ENCODE assay signal across 21 mouse cellular contexts in the genomic region with DNA sequence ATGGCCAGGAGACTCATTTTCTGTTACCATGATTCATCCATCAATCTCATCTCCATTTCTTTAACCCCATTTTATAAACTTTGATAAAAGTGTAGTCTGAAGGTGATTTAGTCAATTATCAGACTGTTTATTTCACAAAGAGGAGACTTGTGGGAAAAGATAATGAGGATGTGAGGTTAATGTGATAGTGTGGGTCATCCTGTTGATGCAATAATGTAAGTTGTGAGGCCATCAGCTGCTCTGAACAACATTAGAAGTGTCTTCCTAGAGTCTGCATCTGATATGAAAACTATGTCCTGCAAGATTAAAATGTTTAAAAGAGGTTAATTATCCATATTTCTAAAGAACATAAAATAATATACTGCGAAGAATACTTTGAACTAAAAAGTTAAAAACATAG.
"Had no signal": no experiment of that assay in that cellular context is flagged by ENCODE, and none has a peak within 500 bp of the region (broad histone marks: within the 10 kb centered on the region; RNA-seq: fewer than 3 reads in every experiment).

No protein-coding gene starts in this region.

- ATAC-seq: liver, postnatal 0 days; midbrain, embryonic 16.5 days had no signal

- H3K4me2 ChIP-seq: liver, embryonic 13.5 days; liver, embryonic 15.5 days; lung, embryonic 15.5 days; midbrain, embryonic 12.5 days; neural tube, embryonic 13.5 days; neural tube, embryonic 15.5 days; stomach, embryonic 15.5 days had no signal

- H3K36me3 ChIP-seq: liver, embryonic 13.5 days; liver, embryonic 15.5 days; lung, embryonic 15.5 days; midbrain, embryonic 10.5 days; midbrain, embryonic 12.5 days; neural tube, embryonic 13.5 days; neural tube, embryonic 15.5 days; stomach, embryonic 15.5 days had no signal

- H3K4me3 ChIP-seq: liver, embryonic 13.5 days; liver, embryonic 15.5 days; lung, embryonic 15.5 days; midbrain, embryonic 10.5 days; midbrain, embryonic 12.5 days; myocyte; neural tube, embryonic 13.5 days; neural tube, embryonic 15.5 days; stomach, embryonic 15.5 days had no signal

- H3K9me3 ChIP-seq: liver, embryonic 13.5 days; liver, embryonic 15.5 days; lung, embryonic 15.5 days; midbrain, embryonic 10.5 days; midbrain, embryonic 12.5 days; neural tube, embryonic 13.5 days; neural tube, embryonic 15.5 days; stomach, embryonic 15.5 days had no signal

- H3K27ac ChIP-seq: liver, embryonic 13.5 days; liver, embryonic 15.5 days; lung, embryonic 15.5 days; midbrain, embryonic 10.5 days; midbrain, embryonic 12.5 days; neural tube, embryonic 13.5 days; neural tube, embryonic 15.5 days; stomach, embryonic 15.5 days; stomach, postnatal 0 days had no signal

- DNase-seq: liver, embryonic 13.5 days; liver, postnatal 0 days; lung, adult 2 months; lung, postnatal 10 days; lung, postnatal 4 days; midbrain, embryonic 14.5 days; retina, postnatal 1 day; right cerebral cortex, adult 18-20 months; thymus, adult 2 months; thymus, postnatal 25 days; thymus, postnatal 4 days had no signal

- H3K9ac ChIP-seq: liver, embryonic 13.5 days; liver, embryonic 15.5 days; liver, postnatal 0 days; lung, embryonic 15.5 days; midbrain, embryonic 12.5 days; neural tube, embryonic 13.5 days; neural tube, embryonic 15.5 days; stomach, embryonic 15.5 days had no signal

- H3K27me3 ChIP-seq: liver, embryonic 13.5 days; liver, embryonic 15.5 days; lung, embryonic 15.5 days; midbrain, embryonic 12.5 days; neural tube, embryonic 13.5 days; neural tube, embryonic 15.5 days; stomach, embryonic 15.5 days had no signal

- H3K4me1 ChIP-seq: liver, embryonic 13.5 days; liver, embryonic 15.5 days; lung, embryonic 15.5 days; midbrain, embryonic 10.5 days; midbrain, embryonic 12.5 days; neural tube, embryonic 13.5 days; neural tube, embryonic 15.5 days; stomach, embryonic 15.5 days had no signal
